Mouse (Mus musculus) liver, embryonic 14.5 days (tissue): Measurements from ENCODE around the gene Zdhhc13. TPM values are rescaled to one million over a fixed set of nuclear protein-coding genes. Genes with fewer than 3 reads are reported as not detected.

Experiments
- ATAC-seq: fragments of 200-750 bp; cut with Nextera tagmentation; 2 replicates; pipeline ENCODE4 v1.8.0; 2017; ENCODE audit warnings: moderate number of reproducible peaks, mild to moderate bottlenecking, moderate library complexity; ENCODE audit not compliant: insufficient read depth
- DNase-seq, 3 experiments: peaks; one replicate each; pipeline ENCODE4 v3.0.0-alpha.2; 2012 to 2013; ENCODE audit warnings: low read depth in 3 of 3, low spot score in 3 of 3
- H3K27ac ChIP-seq: fragments of 300-500 bp; sonication (generic); 2 replicates; pipeline ENCODE4 v1.5.1; 2014; ENCODE audit warnings: moderate library complexity, mild to moderate bottlenecking, control low read depth, inconsistent platforms
- H3K27me3 ChIP-seq: fragments of 300-500 bp; sonication (generic); 2 replicates; pipeline ENCODE4 v1.6.1; 2014; ENCODE audit warnings: mild to moderate bottlenecking, low read length, moderate library complexity; ENCODE audit not compliant: control insufficient read depth, insufficient read depth
- H3K36me3 ChIP-seq: fragments of 300-500 bp; sonication (generic); replicated peaks from 2 replicates; pipeline ENCODE4 v1.6.1; 2014; ENCODE audit warnings: low read depth; ENCODE audit not compliant: control insufficient read depth, insufficient read depth
- H3K4me1 ChIP-seq, 2 experiments: fragments of 200-500 bp in 1 of 2; fragments of 300-500 bp in 1 of 2; sonication (generic) in 1 of 2; replicated peaks; 2 replicates each; pipeline ENCODE4 v1.6.1; 2012 to 2014; ENCODE audit warnings: antibody characterized with exemption in 1 of 2, inconsistent platforms in 1 of 2, low read length in 1 of 2; ENCODE audit not compliant: control insufficient read depth in 2 of 2, insufficient read depth in 2 of 2
- H3K4me2 ChIP-seq: fragments of 300-500 bp; sonication (generic); 2 replicates; pipeline ENCODE4 v1.6.1; 2014; ENCODE audit warnings: low read depth, mild to moderate bottlenecking, control low read depth, moderate library complexity
- H3K4me3 ChIP-seq, 2 experiments: fragments of 200-500 bp in 1 of 2; fragments of 300-500 bp in 1 of 2; sonication (generic) in 1 of 2; 2 replicates each; pipeline ENCODE4 v1.5.1; 2012 to 2014; ENCODE audit warnings: low read depth in 2 of 2, low read length in 2 of 2, mild to moderate bottlenecking in 2 of 2, control low read depth in 1 of 2, inconsistent platforms in 1 of 2, moderate library complexity in 1 of 2; ENCODE audit not compliant: insufficient read depth in 1 of 2
- H3K9ac ChIP-seq: fragments of 300-500 bp; sonication (generic); replicated peaks from 2 replicates; pipeline ENCODE4 v1.6.1; 2014; ENCODE audit warnings: mild to moderate bottlenecking, control low read depth, moderate library complexity
- H3K9me3 ChIP-seq: fragments of 300-500 bp; sonication (generic); 2 replicates; pipeline ENCODE4 v1.6.1; 2016; ENCODE audit warnings: low read length, mixed read lengths; ENCODE audit not compliant: control insufficient read depth
- CTCF ChIP-seq: IDR thresholded peaks from 2 replicates; pipeline ENCODE4 v1.5.1; 2016; ENCODE audit warnings: antibody characterized with exemption, low read depth, control low read depth
- EP300 ChIP-seq: IDR thresholded peaks from 2 replicates; pipeline ENCODE4 v1.6.1; 2016; ENCODE audit warnings: antibody characterized with exemption, low read depth
- WGBS: fragments of 180-500 bp; shearing (Covaris S2); extraction: QIAGEN DNeasy Blood & Tissue Kit; methylation state at CpG from one replicate; pipeline ENCODE4 v1.1.7; 2014; ENCODE audit not compliant: insufficient replicate concordance; 5-methylcytosine and 5-hydroxymethylcytosine counted together
- polyA plus RNA-seq, 2 experiments: library from polyadenylated mRNA; depleted of rRNA in 1 of 2; stranded (reverse) in 1 of 2; unstranded in 1 of 2; fragments of >200 nt; fragmentation: Nextera tagmentation in 1 of 2; extraction: Ambion mirVana in 1 of 2; gene quantifications; 2 replicates each; pipeline versions ENCODE4 v1.2.1 to v1.2.3; 2012 to 2014

Gene Zdhhc13
- polyA plus RNA-seq, 2 experiments, result 9.4 to 13.5 TPM

GRCm38 (mm10) chr7:48836949-48837348, 48.1 kb downstream of the Zdhhc13 start:
- H3K4me1 ChIP-seq, result no peaks in the 10 kb centered on the region
- H3K9me3 ChIP-seq, result no peaks in the 10 kb centered on the region
- H3K27me3 ChIP-seq, result no peaks in the 10 kb centered on the region
- ATAC-seq (no peak), DNase-seq (no peak)
- H3K36me3 ChIP-seq, result no peaks in the 10 kb centered on the region
- TF ChIP-seq EP300, result no peak
- no peak for TF ChIP-seq CTCF
- H3K4me2 ChIP-seq, result no peak overlapping the region
- no peak overlapping the region for H3K27ac ChIP-seq
- no peak overlapping the region for H3K4me3 ChIP-seq
- 27% methylated on average over 6 of the region's 6 CpGs for WGBS
- H3K9ac ChIP-seq, result no peak overlapping the region

- DNase-seq, result no peak
- TF ChIP-seq EP300 (no peak), CTCF (0 out of 2 replicates have a peak, but pooled peaks have one; percentile 25)
Measured at GRCm38 (mm10) chr7:48838434-48838833, 49.6 kb downstream of the Zdhhc13 start.

GRCm38 (mm10) chr7:48840545-48840944, 51.7 kb downstream of the Zdhhc13 start:
- ATAC-seq (no peak), DNase-seq (no peak)
- no peak overlapping the region for H3K4me2 ChIP-seq
- H3K4me1 ChIP-seq, result no peaks in the 10 kb centered on the region
- H3K4me3 ChIP-seq, result no peak overlapping the region
- TF ChIP-seq EP300 (no peak), CTCF (no peak)
- H3K27ac ChIP-seq, result no peak overlapping the region
- H3K9me3 ChIP-seq, result no peaks in the 10 kb centered on the region
- H3K9ac ChIP-seq, result no peak overlapping the region
- no peaks in the 10 kb centered on the region for H3K27me3 ChIP-seq
- WGBS, result 72% methylated on average over 2 of the region's 2 CpGs
- H3K36me3 ChIP-seq, result no peaks in the 10 kb centered on the region

More at GRCm38 (mm10) chr7:48838434-48838833, 49.6 kb downstream of the Zdhhc13 start:
- 51% methylated on average over 2 of the region's 2 CpGs for WGBS
- Histone ChIP-seq H3K4me3 (no peak overlapping the region), H3K9ac (no peak overlapping the region), H3K4me1 (no peaks in the 10 kb centered on the region), H3K4me2 (no peak overlapping the region), H3K36me3 (no peaks in the 10 kb centered on the region), H3K27ac (no peak overlapping the region), H3K27me3 (no peaks in the 10 kb centered on the region), H3K9me3 (no peaks in the 10 kb centered on the region)
- no peak for ATAC-seq

GRCm38 (mm10) chr7:48841538-48841937, 52.7 kb downstream of the Zdhhc13 start:
- Histone ChIP-seq H3K4me1 (no peaks in the 10 kb centered on the region), H3K27ac (no peak overlapping the region), H3K9me3 (no peaks in the 10 kb centered on the region), H3K4me2 (no peak overlapping the region), H3K9ac (no peak overlapping the region), H3K36me3 (no peaks in the 10 kb centered on the region), H3K27me3 (no peaks in the 10 kb centered on the region), H3K4me3 (no peak overlapping the region)
- ATAC-seq, result no peak
- DNase-seq, result no peak
- TF ChIP-seq CTCF, result no peak
- no peak for TF ChIP-seq EP300
- 64% methylated on average over 4 of the region's 4 CpGs for WGBS

- Histone ChIP-seq H3K9ac (no peak overlapping the region), H3K27ac (no peak overlapping the region), H3K4me2 (no peak overlapping the region), H3K4me1 (no peaks in the 10 kb centered on the region), H3K9me3 (no peaks in the 10 kb centered on the region), H3K4me3 (no peak overlapping the region), H3K27me3 (no peaks in the 10 kb centered on the region), H3K36me3 (no peaks in the 10 kb centered on the region)
- ATAC-seq (no peak), DNase-seq (no peak)
- TF ChIP-seq CTCF, result no peak
- TF ChIP-seq EP300, result no peak
- 44% methylated on average over 3 of the region's 3 CpGs for WGBS
Measured at GRCm38 (mm10) chr7:48842353-48842752, 53.5 kb downstream of the Zdhhc13 start.
